Mouse (Mus musculus) hindbrain, postnatal 0 days (tissue): ENCODE results near the gene Tbc1d4. TPM values are rescaled to one million over a fixed set of nuclear protein-coding genes. Genes with fewer than 3 reads are reported as not detected.

Experiments used
- ATAC-seq: fragments of 200-750 bp; cut with Nextera tagmentation; 2 replicates; pipeline ENCODE4 v1.8.0; 2017; ENCODE audit warnings: mild to moderate bottlenecking, moderate TSS enrichment, moderate library complexity
- DNase-seq: peaks from one replicate; pipeline ENCODE4 v3.0.0-alpha.2; 2015; ENCODE audit warnings: low spot score
- H3K27ac ChIP-seq: fragments of 300-500 bp; sonication (generic); 2 replicates; pipeline ENCODE4 v1.5.1; 2014; ENCODE audit warnings: mild to moderate bottlenecking
- H3K27me3 ChIP-seq: fragments of 300-500 bp; sonication (generic); 2 replicates; pipeline ENCODE4 v1.6.1; 2014; ENCODE audit warnings: low read length, mixed read lengths; ENCODE audit not compliant: insufficient read depth
- H3K36me3 ChIP-seq: fragments of 300-500 bp; sonication (generic); 2 replicates; pipeline ENCODE4 v1.6.1; 2014; ENCODE audit warnings: low read length, mixed read lengths; ENCODE audit not compliant: insufficient read depth
- H3K4me1 ChIP-seq: fragments of 300-500 bp; sonication (generic); 2 replicates; pipeline ENCODE4 v1.6.1; 2014; ENCODE audit warnings: antibody characterized with exemption, low read length, mixed read lengths; ENCODE audit not compliant: insufficient read depth
- H3K4me2 ChIP-seq: fragments of 300-500 bp; sonication (generic); 2 replicates; pipeline ENCODE4 v1.6.1; 2014; ENCODE audit warnings: low read depth, mild to moderate bottlenecking, low read length, moderate library complexity, mixed read lengths
- H3K4me3 ChIP-seq: fragments of 300-500 bp; sonication (generic); 2 replicates; pipeline ENCODE4 v1.5.1; 2014; ENCODE audit warnings: low read length
- H3K9ac ChIP-seq: fragments of 300-500 bp; sonication (generic); replicated peaks from 2 replicates; pipeline ENCODE4 v1.6.1; 2014; ENCODE audit warnings: mild to moderate bottlenecking, low read length, moderate library complexity, mixed read lengths
- H3K9me3 ChIP-seq: fragments of 300-500 bp; sonication (generic); 2 replicates; pipeline ENCODE4 v1.6.1; 2016; ENCODE audit warnings: low read length, mixed read lengths
- CTCF ChIP-seq: IDR thresholded peaks from 2 replicates; pipeline ENCODE4 v1.5.1; 2016; ENCODE audit warnings: antibody characterized with exemption, control low read depth, low read depth
- WGBS: fragments of 180-500 bp; shearing (Covaris S2); extraction: QIAGEN DNeasy Blood & Tissue Kit; methylation state at CpG from one replicate; pipeline ENCODE4 v1.1.7; 2014; 5-methylcytosine and 5-hydroxymethylcytosine counted together
- polyA plus RNA-seq: library from polyadenylated mRNA; unstranded; fragments of >200 nt; fragmentation: Nextera tagmentation; extraction: Ambion mirVana; gene quantifications from 2 replicates; pipeline ENCODE4 v1.2.1, GENCODE M21; 2015
- total RNA-seq: library from RNA; depleted of rRNA; stranded (reverse); fragments of >200 nt; gene quantifications from 2 replicates; pipeline ENCODE4 v1.2.3, GENCODE M21; 2014

The Tbc1d4 gene
- total and polyA plus RNA-seq, 2 experiments from 2014 or later = 11.5 to 29.5 TPM

GRCm38 (mm10) chr14:101477081-101477826 is 131.7 kb downstream of the Tbc1d4 start:
- Histone ChIP-seq H3K4me2 (no peak overlapping the region), H3K9me3 (no peaks in the 10 kb centered on the region), H3K27me3 (no peaks in the 10 kb centered on the region), H3K36me3 (no peaks in the 10 kb centered on the region), H3K27ac (no peak overlapping the region), H3K9ac (no peak overlapping the region), H3K4me1 (no peaks in the 10 kb centered on the region), H3K4me3 (no peak overlapping the region)
- no peak for TF ChIP-seq CTCF
- WGBS = 83% methylated on average over 20 of the region's 20 CpGs
- no peak for DNase-seq
- no peak for ATAC-seq

GRCm38 (mm10) chr14:101469475-101470093 is 139.4 kb downstream of the Tbc1d4 start:
- WGBS = 92% methylated on average over 5 of the region's 5 CpGs
- ATAC-seq = no peak
- H3K9me3 ChIP-seq = no peaks in the 10 kb centered on the region

GRCm38 (mm10) chr14:101468143-101468542 is 140.8 kb downstream of the Tbc1d4 start:
- no peaks in the 10 kb centered on the region for H3K36me3 ChIP-seq
- no peak for TF ChIP-seq CTCF
- H3K4me1 ChIP-seq = no peaks in the 10 kb centered on the region
- no peak overlapping the region for H3K4me2 ChIP-seq
- H3K27me3 ChIP-seq = no peaks in the 10 kb centered on the region
- no peak for ATAC-seq
- no peak overlapping the region for H3K27ac ChIP-seq
- no peaks in the 10 kb centered on the region for H3K9me3 ChIP-seq
- H3K4me3 ChIP-seq = no peak overlapping the region
- no peak for DNase-seq
- H3K9ac ChIP-seq = no peak overlapping the region
- 90% methylated on average over 4 of the region's 4 CpGs for WGBS

More at GRCm38 (mm10) chr14:101469475-101470093, 139.4 kb downstream of the Tbc1d4 start:
- DNase-seq = no peak
- Histone ChIP-seq H3K9ac (no peak overlapping the region), H3K27ac (no peak overlapping the region), H3K4me2 (no peak overlapping the region), H3K36me3 (no peaks in the 10 kb centered on the region), H3K4me3 (no peak overlapping the region), H3K4me1 (no peaks in the 10 kb centered on the region), H3K27me3 (no peaks in the 10 kb centered on the region)
- no peak for TF ChIP-seq CTCF

GRCm38 (mm10) chr14:101467532-101467931 is 141.5 kb downstream of the Tbc1d4 start:
- no peaks in the 10 kb centered on the region for H3K36me3 ChIP-seq
- DNase-seq = no peak
- H3K9me3 ChIP-seq = no peaks in the 10 kb centered on the region
- H3K4me3 ChIP-seq = no peak overlapping the region
- no peaks in the 10 kb centered on the region for H3K27me3 ChIP-seq
- H3K4me2 ChIP-seq = no peak overlapping the region
- no peak overlapping the region for H3K9ac ChIP-seq
- no peak for TF ChIP-seq CTCF
- H3K4me1 ChIP-seq = no peaks in the 10 kb centered on the region
- H3K27ac ChIP-seq = no peak overlapping the region
- 94% methylated on average over 1 of the region's 1 CpGs for WGBS
- ATAC-seq = no peak

GRCm38 (mm10) chr14:101466521-101466920 is 142.5 kb downstream of the Tbc1d4 start:
- H3K36me3 ChIP-seq = no peaks in the 10 kb centered on the region
- H3K27ac ChIP-seq = no peak overlapping the region
- no peak overlapping the region for H3K4me3 ChIP-seq
- TF ChIP-seq CTCF = no peak
- no peak overlapping the region for H3K4me2 ChIP-seq
- ATAC-seq = no peak
- WGBS = 90% methylated on average over 11 of the region's 11 CpGs
- no peak for DNase-seq
- no peaks in the 10 kb centered on the region for H3K27me3 ChIP-seq
- no peaks in the 10 kb centered on the region for H3K4me1 ChIP-seq
- H3K9me3 ChIP-seq = no peaks in the 10 kb centered on the region
- no peak overlapping the region for H3K9ac ChIP-seq

GRCm38 (mm10) chr14:101465893-101466292 is 143.1 kb downstream of the Tbc1d4 start:
- DNase-seq = no peak
- no peak overlapping the region for H3K4me3 ChIP-seq
- ATAC-seq = no peak
- no peak overlapping the region for H3K9ac ChIP-seq
- 85% methylated on average over 3 of the region's 3 CpGs for WGBS
- H3K9me3 ChIP-seq = no peaks in the 10 kb centered on the region
- TF ChIP-seq CTCF = no peak
- H3K36me3 ChIP-seq = no peaks in the 10 kb centered on the region
- H3K27ac ChIP-seq = no peak overlapping the region
- H3K27me3 ChIP-seq = no peaks in the 10 kb centered on the region
- no peaks in the 10 kb centered on the region for H3K4me1 ChIP-seq
- H3K4me2 ChIP-seq = no peak overlapping the region

- Histone ChIP-seq H3K36me3 (no peaks in the 10 kb centered on the region), H3K27me3 (no peaks in the 10 kb centered on the region), H3K4me2 (no peak overlapping the region), H3K9me3 (no peaks in the 10 kb centered on the region), H3K4me3 (no peak overlapping the region), H3K9ac (no peak overlapping the region), H3K4me1 (no peaks in the 10 kb centered on the region), H3K27ac (no peak overlapping the region)
- peak; percentile 79 for DNase-seq
- 23% methylated on average over 6 of the region's 6 CpGs for WGBS
- peak; percentile 62 for ATAC-seq
- TF ChIP-seq CTCF = peak; percentile 74
Measured at GRCm38 (mm10) chr14:101460768-101461167, 148.2 kb downstream of the Tbc1d4 start.
